Mouse (Mus musculus): ENCODE results near the gene Dscaml1. TPM values are rescaled to one million over a fixed set of nuclear protein-coding genes. Genes with fewer than 3 reads are reported as not detected.

The Dscaml1 gene
- polyA plus RNA-seq, 1 experiment from 2014 or later = 1.1 TPM

DNA sequence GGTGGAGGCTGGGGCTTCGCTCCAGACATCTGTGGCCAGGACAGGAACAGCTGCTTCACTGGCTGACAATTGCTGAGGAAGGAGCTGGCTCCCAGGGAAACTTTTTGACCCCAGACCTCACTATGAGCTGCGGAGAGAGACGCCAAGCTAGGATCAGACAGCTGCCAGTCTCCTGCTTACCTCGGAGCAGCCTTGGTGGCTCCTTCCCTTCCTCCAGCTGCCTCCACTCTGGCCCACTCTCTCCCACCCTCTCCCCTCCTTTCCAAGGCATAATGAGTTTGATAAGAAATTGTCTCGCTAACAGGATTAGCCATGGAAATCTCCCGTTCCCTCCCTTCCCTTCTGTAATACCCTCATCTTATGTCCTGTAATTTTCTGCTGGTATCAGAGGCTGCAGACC, 219.1 kb downstream of the Dscaml1 start:
- no peak overlapping the region for H3K27ac ChIP-seq (ENCODE audit: low read depth, low read length)
- H3K27me3 ChIP-seq (ENCODE audit: control insufficient read depth, insufficient read depth, low read length) = no peaks in the 10 kb centered on the region
- ATAC-seq (ENCODE audit: insufficient read depth, low FRiP score, low TSS enrichment) (no peak), DNase-seq (ENCODE audit: low spot score) (no peak)
- H3K36me3 ChIP-seq (ENCODE audit: control insufficient read depth, insufficient read depth, low read length) = no peaks in the 10 kb centered on the region
- H3K4me3 ChIP-seq (ENCODE audit: low read depth, low read length) = no peak overlapping the region
- no peaks in the 10 kb centered on the region for H3K4me1 ChIP-seq (ENCODE audit: control insufficient read depth, insufficient read depth, low read length)
- H3K9me3 ChIP-seq (ENCODE audit: control insufficient read depth, low read length) = no peaks in the 10 kb centered on the region
- WGBS = 70% methylated on average over 6 of the region's 6 CpGs
- H3K9ac ChIP-seq (ENCODE audit: low read length) = no peak overlapping the region
- no peak overlapping the region for H3K4me2 ChIP-seq (ENCODE audit: low read depth)

DNA sequence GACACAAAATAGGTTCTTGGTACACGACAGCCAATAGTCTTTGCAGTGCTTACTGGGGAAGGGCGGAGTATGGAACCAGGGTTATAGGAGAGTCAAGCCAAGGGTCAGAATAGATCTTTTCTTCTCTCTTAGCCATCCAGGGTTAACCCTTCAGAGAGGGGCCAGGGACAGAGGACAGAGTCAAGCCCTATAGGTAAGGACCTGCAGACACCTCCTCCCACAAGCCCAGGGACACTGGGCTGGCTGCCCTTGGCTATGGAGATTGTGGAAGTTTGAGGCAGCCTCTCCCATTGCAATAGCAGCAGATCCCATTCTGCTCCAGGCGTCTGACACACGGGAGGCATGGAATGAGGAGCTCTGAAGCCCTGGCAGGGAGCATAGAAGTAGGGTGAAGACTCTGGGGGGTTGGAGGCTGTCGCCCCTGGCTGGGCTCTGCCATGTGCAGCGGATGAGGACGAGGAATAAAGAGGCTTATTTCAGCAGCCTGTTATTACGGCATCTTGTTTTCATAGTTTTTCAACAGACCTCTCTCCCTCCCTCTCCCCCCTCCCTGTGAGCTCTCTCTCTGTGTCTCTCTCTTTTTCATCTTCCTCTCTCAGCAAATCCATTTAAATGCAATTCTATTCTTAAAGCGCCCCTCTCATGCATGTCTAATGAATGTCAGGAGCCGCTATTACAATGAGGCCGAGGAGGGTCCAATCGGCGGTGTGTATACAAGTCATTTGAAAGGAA, 224.8 kb downstream of the Dscaml1 start:
- peak; percentile 38 for DNase-seq (ENCODE audit: low spot score)
- H3K4me1 ChIP-seq (ENCODE audit: control insufficient read depth, insufficient read depth, low read length) = peaks cover 7% of the 10 kb centered on the region; the same call in 1 of the 2 replicates

DNA sequence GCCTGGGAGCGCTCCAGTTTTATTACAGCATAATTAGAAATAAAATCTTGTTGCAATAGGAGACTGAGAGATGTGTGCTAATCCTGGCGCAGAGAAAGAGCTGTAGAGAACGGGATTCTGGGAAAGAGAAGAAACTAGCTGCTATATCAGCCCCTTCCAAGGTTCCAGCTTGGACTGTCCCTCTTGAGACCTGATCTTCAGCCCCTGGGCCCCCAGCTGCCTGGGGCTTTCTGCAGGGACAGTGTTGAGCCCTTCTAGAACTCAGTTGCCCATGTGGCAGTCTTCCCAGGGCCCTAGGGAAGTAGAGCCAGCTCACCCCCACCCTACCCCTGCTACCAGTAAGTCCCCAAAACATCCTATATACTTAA, 225.4 kb downstream of the Dscaml1 start:
- Histone ChIP-seq H3K4me3 (ENCODE audit: low read depth, low read length) (no peak overlapping the region), H3K4me2 (ENCODE audit: low read depth) (no peak overlapping the region; the same call in 1 of the 2 replicates), H3K4me1 (ENCODE audit: control insufficient read depth, insufficient read depth, low read length) (peaks cover 7% of the 10 kb centered on the region; the same call in 1 of the 2 replicates), H3K9ac (ENCODE audit: low read length) (no peak overlapping the region), H3K27me3 (ENCODE audit: control insufficient read depth, insufficient read depth, low read length) (no peaks in the 10 kb centered on the region), H3K9me3 (ENCODE audit: control insufficient read depth, low read length) (no peaks in the 10 kb centered on the region), H3K27ac (ENCODE audit: low read depth, low read length) (no peak overlapping the region), H3K36me3 (ENCODE audit: control insufficient read depth, insufficient read depth, low read length) (no peaks in the 10 kb centered on the region)
- 0 out of 2 replicates have a peak, but pooled peaks have one; percentile 6 for ATAC-seq (ENCODE audit: insufficient read depth, low FRiP score, low TSS enrichment)
- WGBS = 45% methylated on average over 3 of the region's 3 CpGs
- DNase-seq (ENCODE audit: low spot score) = no peak

More for the DNA sequence above, 224.8 kb downstream of the Dscaml1 start:
- Histone ChIP-seq H3K4me3 (ENCODE audit: low read depth, low read length) (no peak overlapping the region), H3K9ac (ENCODE audit: low read length) (peak overlapping the region; percentile 29), H3K36me3 (ENCODE audit: control insufficient read depth, insufficient read depth, low read length) (no peaks in the 10 kb centered on the region), H3K27me3 (ENCODE audit: control insufficient read depth, insufficient read depth, low read length) (no peaks in the 10 kb centered on the region), H3K9me3 (ENCODE audit: control insufficient read depth, low read length) (no peaks in the 10 kb centered on the region), H3K4me2 (ENCODE audit: low read depth) (no peak overlapping the region; the same call in 1 of the 2 replicates), H3K27ac (ENCODE audit: low read depth, low read length) (peak overlapping the region; percentile 27; the same call in 1 of the 2 replicates)
- peak; percentile 41; the same call in 1 of the 2 replicates for ATAC-seq (ENCODE audit: insufficient read depth, low FRiP score, low TSS enrichment)
- 54% methylated on average over 13 of the region's 13 CpGs for WGBS

DNA sequence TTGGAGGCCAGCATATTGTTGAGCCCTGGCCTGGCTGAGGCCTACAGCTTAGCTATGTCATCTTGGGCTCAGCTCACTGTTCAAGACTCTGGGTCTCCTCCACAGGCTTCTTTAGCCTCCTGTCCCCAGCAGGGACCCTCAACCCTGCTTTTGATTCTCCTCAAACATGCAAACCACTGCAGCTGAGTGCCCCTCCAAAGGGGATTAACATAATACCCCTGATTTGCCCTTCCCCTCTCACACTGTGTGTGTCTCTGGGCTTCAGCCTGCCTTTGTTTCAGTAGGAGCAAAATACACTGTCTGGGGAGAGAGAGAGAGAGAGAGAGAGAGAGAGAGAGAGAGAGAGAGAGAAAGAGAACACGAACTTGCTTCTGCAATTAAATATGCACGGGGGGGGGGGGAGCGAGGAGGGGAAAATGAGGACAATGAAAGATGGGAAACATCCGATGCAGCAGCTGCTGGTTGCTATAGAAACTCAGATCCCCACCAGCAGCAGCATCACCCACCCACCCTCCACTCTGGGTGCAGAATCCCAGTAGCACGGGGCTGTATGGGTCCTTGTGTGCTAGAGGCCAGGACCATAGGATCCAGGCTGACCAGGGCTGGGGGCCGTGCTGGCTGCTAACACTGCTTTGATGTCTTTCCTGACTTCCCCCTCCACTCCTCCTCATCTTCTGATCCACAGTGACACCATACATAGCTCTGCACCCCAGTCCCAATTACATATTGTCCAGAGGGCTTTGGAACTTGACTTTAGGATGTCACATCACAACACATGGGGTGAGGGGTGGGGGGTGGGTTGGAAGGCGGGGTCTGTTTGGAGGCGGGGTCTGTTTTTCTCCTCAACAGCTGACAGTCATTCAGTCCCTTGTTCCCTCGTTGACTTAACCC, 231.0 kb downstream of the Dscaml1 start:
- Histone ChIP-seq H3K4me2 (ENCODE audit: low read depth) (no peak overlapping the region), H3K4me3 (ENCODE audit: low read depth, low read length) (no peak overlapping the region), H3K27me3 (ENCODE audit: control insufficient read depth, insufficient read depth, low read length) (no peaks in the 10 kb centered on the region), H3K9ac (ENCODE audit: low read length) (peak overlapping the region; percentile 47), H3K36me3 (ENCODE audit: control insufficient read depth, insufficient read depth, low read length) (no peaks in the 10 kb centered on the region), H3K27ac (ENCODE audit: low read depth, low read length) (peak overlapping the region; percentile 85), H3K9me3 (ENCODE audit: control insufficient read depth, low read length) (no peaks in the 10 kb centered on the region), H3K4me1 (ENCODE audit: control insufficient read depth, insufficient read depth, low read length) (peaks cover 12% of the 10 kb centered on the region; the same call in 1 of the 2 replicates)
- DNase-seq (ENCODE audit: low spot score) = peak; percentile 57
- 9% methylated on average over 8 of the region's 9 CpGs for WGBS
- ATAC-seq (ENCODE audit: insufficient read depth, low FRiP score, low TSS enrichment) = peak; percentile 81

DNA sequence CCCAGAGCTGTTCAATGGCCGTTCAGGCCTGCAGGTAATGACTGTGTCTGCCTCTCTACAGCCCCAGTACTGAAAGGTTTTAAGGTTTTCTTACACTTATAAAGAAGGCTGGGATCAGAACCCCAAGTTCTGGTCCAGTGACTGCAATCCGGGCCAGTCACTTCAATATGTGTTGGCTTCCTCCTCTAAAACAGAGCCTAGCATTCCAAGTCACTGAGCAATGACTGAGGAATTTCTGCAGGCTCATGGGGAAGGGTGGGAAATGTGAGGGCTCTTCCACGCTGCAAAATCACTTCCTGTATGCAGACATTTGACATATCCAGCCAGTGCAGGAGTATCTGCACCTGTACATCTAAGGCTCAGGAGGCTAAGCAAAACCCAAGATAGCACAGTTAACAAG, 233.8 kb downstream of the Dscaml1 start:
- no peaks in the 10 kb centered on the region for H3K27me3 ChIP-seq (ENCODE audit: control insufficient read depth, insufficient read depth, low read length)
- H3K36me3 ChIP-seq (ENCODE audit: control insufficient read depth, insufficient read depth, low read length) = no peaks in the 10 kb centered on the region
- H3K4me3 ChIP-seq (ENCODE audit: low read depth, low read length) = no peak overlapping the region
- WGBS = 78% methylated on average over 3 of the region's 3 CpGs
- no peak overlapping the region for H3K27ac ChIP-seq (ENCODE audit: low read depth, low read length)
- H3K4me1 ChIP-seq (ENCODE audit: control insufficient read depth, insufficient read depth, low read length) = peaks cover 33% of the 10 kb centered on the region
- DNase-seq (ENCODE audit: low spot score) (no peak), ATAC-seq (ENCODE audit: insufficient read depth, low FRiP score, low TSS enrichment) (no peak)
- no peak overlapping the region for H3K4me2 ChIP-seq (ENCODE audit: low read depth)
- no peaks in the 10 kb centered on the region for H3K9me3 ChIP-seq (ENCODE audit: control insufficient read depth, low read length)
- no peak overlapping the region for H3K9ac ChIP-seq (ENCODE audit: low read length)

DNA sequence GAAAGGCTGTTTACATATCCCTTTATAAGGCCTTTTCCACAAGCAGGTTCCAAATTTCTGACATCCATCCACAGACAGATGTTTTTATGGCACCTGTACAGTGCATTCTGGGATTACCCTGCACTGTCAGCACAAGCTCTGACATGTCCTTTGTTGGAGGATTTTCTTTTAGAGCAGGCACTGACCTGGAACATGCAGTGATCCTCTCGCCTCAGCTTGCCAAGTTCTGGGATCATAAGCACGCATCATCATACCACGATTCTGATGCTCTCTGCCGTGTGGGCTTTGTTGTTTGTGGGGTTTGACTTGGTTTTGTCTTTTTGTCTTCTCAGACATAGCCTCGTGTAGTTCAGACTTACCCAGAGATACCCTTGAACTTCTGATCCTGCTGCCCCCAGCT, 236.0 kb downstream of the Dscaml1 start:
- Histone ChIP-seq H3K9ac (ENCODE audit: low read length) (no peak overlapping the region), H3K4me2 (ENCODE audit: low read depth) (no peak overlapping the region), H3K27me3 (ENCODE audit: control insufficient read depth, insufficient read depth, low read length) (no peaks in the 10 kb centered on the region), H3K27ac (ENCODE audit: low read depth, low read length) (no peak overlapping the region), H3K36me3 (ENCODE audit: control insufficient read depth, insufficient read depth, low read length) (no peaks in the 10 kb centered on the region), H3K4me3 (ENCODE audit: low read depth, low read length) (no peak overlapping the region), H3K4me1 (ENCODE audit: control insufficient read depth, insufficient read depth, low read length) (peaks cover 39% of the 10 kb centered on the region), H3K9me3 (ENCODE audit: control insufficient read depth, low read length) (no peaks in the 10 kb centered on the region)
- DNase-seq (ENCODE audit: low spot score) (no peak), ATAC-seq (ENCODE audit: insufficient read depth, low FRiP score, low TSS enrichment) (no peak)
- 83% methylated on average over 5 of the region's 5 CpGs for whole genome bisulfite sequencing

DNA sequence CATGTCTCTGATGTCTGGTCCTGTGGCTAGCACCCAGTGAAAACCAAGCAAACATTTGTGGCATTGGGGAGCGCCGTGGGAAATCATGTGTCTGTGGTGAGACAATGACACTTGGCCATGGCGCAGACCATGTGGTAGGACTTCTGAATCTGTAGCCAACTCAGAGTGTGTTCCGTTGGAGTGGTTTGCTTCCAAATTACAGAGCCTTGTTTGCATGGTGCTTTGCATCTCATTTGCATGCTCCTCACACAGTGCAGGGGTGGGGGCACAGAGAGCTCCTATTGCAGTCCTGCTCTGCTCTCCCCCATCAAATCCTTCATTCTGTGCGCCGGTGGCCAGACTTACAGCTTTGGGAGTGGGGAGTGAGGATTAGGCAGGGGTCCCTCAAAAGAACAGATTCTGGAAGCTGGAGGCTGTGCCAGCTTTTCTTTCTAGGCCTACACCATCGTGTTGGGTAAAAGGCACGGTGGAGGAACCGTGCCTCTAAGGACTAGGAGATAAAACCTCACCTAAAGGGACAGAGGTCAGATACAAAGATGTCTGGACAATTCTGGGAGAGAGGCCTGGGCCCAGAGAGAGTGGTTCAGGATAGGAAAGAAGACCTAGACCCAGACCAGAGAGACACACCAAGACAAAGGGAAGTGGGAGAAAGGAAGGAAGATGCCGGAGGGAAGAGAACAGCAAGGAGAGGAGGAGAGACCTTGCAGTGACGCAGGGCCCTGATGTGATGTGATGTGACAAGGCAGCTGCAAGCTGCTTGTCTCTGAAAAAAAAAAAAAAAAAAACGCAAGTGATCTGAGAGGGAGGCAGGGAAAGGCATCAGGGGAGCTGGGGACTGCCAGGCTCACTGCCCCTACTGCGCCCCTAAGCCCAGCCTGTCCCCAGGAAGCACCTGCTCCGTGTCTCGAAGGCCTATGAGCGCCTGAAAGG, 237.2 kb downstream of the Dscaml1 start:
- peak; percentile 73 for DNase-seq (ENCODE audit: low spot score)
- peak overlapping the region; percentile 70 for H3K27ac ChIP-seq (ENCODE audit: low read depth, low read length)

DNA sequence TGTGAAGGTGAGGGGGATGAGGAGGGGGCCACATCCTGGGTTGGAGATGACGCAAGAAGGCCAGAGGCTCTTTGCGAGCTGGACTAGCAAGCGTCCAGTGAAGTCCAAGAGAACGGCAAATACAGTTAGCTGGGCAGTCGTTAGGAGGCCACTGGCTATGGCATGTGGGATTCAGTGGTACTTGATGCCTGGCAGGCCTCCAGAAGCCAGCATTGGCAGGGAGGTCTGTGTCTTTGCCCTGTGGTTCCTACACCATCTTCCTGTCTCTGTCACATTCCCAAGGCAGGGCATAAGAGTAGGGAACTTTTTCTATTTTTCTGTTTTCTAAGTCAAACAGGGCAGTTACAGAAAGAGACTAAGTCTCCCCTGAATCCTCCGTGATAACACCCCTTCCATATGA, 237.9 kb downstream of the Dscaml1 start:
- Histone ChIP-seq H3K27me3 (ENCODE audit: control insufficient read depth, insufficient read depth, low read length) (no peaks in the 10 kb centered on the region), H3K9ac (ENCODE audit: low read length) (peak overlapping the region; percentile 32; the same call in 1 of the 2 replicates), H3K27ac (ENCODE audit: low read depth, low read length) (peak overlapping the region; percentile 70), H3K9me3 (ENCODE audit: control insufficient read depth, low read length) (no peaks in the 10 kb centered on the region), H3K4me3 (ENCODE audit: low read depth, low read length) (no peak overlapping the region), H3K4me1 (ENCODE audit: control insufficient read depth, insufficient read depth, low read length) (peaks cover 35% of the 10 kb centered on the region), H3K36me3 (ENCODE audit: control insufficient read depth, insufficient read depth, low read length) (no peaks in the 10 kb centered on the region), H3K4me2 (ENCODE audit: low read depth) (no peak overlapping the region; the same call in 1 of the 2 replicates)
- WGBS = 84% methylated on average over 6 of the region's 6 CpGs
- DNase-seq (ENCODE audit: low spot score) (no peak), ATAC-seq (ENCODE audit: insufficient read depth, low FRiP score, low TSS enrichment) (no peak)

More for the DNA sequence above, 237.2 kb downstream of the Dscaml1 start:
- no peaks in the 10 kb centered on the region for H3K27me3 ChIP-seq (ENCODE audit: control insufficient read depth, insufficient read depth, low read length)
- peak overlapping the region; percentile 32 for H3K9ac ChIP-seq (ENCODE audit: low read length)
- H3K9me3 ChIP-seq (ENCODE audit: control insufficient read depth, low read length) = no peaks in the 10 kb centered on the region
- WGBS = 54% methylated on average over 16 of the region's 16 CpGs
- H3K4me3 ChIP-seq (ENCODE audit: low read depth, low read length) = no peak overlapping the region
- ATAC-seq (ENCODE audit: insufficient read depth, low FRiP score, low TSS enrichment) = peak; percentile 35; the same call in 1 of the 2 replicates
- H3K36me3 ChIP-seq (ENCODE audit: control insufficient read depth, insufficient read depth, low read length) = no peaks in the 10 kb centered on the region
- peaks cover 35% of the 10 kb centered on the region for H3K4me1 ChIP-seq (ENCODE audit: control insufficient read depth, insufficient read depth, low read length)
- no peak overlapping the region for H3K4me2 ChIP-seq (ENCODE audit: low read depth)

All from neural tube, embryonic 11.5 days (tissue).